Mouse (Mus musculus) left cerebral cortex, postnatal 4 days (tissue): ENCODE data around the gene Plcd3. TPM values are rescaled to one million over a fixed set of nuclear protein-coding genes. Genes with fewer than 3 reads are reported as not detected.

Source experiments
- DNase-seq: peaks from one replicate; pipeline ENCODE4 v3.0.0-alpha.2; 2022
- intact Hi-C: fragments of 180-260 bp; cut with DNase I; formaldehyde crosslinking; loops from one replicate; pipeline ENCODE4 v1.15.1; 2025
- total RNA-seq, 2 experiments: library from RNA; stranded (reverse); gene quantifications; 2 replicates each; pipeline ENCODE4 v1.2.3; 2021

The Plcd3 gene
- total RNA-seq, 2 experiments from 2014 or later: 11.1 to 13.8 TPM

GRCm38 (mm10) chr11:103100361-103100760 lies 1.1 kb downstream of the Plcd3 start:
- DNase-seq: no peak
- intact Hi-C loops: no loop called here

GRCm38 (mm10) chr11:103099352-103099940 lies 2.0 kb downstream of the Plcd3 start:
- DNase-seq: no peak
- intact Hi-C loops: no loop called here

DNA sequence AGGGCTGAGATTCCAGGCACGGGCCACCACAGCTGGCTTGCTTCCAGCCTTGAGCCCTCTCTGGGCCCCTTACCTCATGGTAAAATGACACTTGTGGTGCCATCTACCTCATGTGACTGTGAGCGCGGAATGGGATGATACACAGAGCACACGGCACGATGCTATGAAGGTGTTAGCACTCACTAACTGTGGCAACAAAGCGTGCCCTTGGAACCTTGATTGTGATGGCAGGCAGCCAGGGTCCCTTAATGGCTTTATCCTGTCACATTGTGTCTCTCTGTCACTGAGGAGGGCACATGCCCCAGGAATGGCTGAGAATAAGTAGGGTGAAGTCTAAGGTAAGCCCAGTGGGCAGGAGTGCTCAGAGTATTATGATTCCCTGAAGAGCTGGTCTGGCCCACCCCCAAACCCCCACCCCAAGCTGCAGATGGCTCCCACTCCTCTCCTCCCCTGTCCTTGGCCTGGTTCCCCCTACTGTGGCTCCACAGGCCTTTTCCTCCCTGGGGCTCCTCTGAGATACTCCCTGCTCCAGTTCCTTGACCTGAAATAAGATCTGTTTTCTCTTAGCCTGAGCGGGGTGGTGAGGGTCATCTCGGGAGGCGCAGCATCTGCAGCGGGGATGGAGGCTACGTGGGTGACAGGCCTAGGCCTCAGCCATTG lies 2.8 kb downstream of the Plcd3 start:
- DNase-seq: no peak

DNA sequence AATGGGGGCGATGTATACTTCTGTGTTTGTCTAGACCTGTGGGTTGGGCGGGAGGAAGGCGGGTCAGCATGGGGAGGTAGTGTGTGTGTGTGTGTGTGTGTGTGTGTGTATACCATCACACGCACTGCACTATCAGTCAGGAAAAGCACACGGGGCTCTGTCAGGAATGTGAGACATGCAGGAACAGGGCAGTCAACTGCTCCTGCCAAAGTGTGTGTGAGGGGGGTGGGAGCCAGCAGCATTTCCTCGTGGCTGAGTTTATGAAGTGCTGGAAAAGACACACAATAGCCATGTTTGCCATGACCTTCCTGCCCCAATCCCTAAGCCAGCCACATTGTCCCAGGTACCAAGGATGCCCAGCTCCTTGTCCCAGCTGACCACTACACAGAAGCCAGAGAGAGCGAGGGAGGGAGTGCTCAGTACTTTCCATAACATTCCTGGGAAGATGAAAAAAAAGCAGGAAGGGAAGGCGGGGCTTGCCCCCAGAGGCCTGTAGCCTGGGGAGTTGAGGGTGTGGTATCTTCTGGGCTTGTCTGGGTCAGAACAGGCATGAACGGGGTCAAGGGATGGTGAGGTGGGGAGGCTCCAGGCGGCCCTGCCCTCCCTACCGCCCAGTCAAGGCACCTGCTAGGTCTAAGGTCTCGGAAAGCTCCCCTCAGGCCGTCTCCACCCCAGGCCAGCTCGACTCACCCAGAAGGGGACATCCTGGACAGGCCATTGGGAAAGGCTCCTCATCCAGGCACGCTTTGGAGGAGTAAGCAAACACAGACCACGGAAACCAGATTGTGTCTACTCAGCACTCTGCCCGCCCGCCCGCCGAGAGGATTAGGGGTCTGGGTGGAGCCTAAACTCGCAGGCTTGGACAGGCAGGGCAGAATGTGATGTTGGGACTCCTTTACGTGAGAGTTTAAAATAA lies 4.2 kb downstream of the Plcd3 start:
- intact Hi-C loops: no loop called here
- no peak for DNase-seq

More for the DNA sequence above, 2.8 kb downstream of the Plcd3 start:
- intact Hi-C loops: no loop called here

GRCm38 (mm10) chr11:103095801-103096200 lies 5.7 kb downstream of the Plcd3 start:
- intact Hi-C loops: no loop called here
- no peak for DNase-seq

GRCm38 (mm10) chr11:103095107-103095670 lies 6.3 kb downstream of the Plcd3 start:
- DNase-seq: no peak
- intact Hi-C loops: no loop called here

DNA sequence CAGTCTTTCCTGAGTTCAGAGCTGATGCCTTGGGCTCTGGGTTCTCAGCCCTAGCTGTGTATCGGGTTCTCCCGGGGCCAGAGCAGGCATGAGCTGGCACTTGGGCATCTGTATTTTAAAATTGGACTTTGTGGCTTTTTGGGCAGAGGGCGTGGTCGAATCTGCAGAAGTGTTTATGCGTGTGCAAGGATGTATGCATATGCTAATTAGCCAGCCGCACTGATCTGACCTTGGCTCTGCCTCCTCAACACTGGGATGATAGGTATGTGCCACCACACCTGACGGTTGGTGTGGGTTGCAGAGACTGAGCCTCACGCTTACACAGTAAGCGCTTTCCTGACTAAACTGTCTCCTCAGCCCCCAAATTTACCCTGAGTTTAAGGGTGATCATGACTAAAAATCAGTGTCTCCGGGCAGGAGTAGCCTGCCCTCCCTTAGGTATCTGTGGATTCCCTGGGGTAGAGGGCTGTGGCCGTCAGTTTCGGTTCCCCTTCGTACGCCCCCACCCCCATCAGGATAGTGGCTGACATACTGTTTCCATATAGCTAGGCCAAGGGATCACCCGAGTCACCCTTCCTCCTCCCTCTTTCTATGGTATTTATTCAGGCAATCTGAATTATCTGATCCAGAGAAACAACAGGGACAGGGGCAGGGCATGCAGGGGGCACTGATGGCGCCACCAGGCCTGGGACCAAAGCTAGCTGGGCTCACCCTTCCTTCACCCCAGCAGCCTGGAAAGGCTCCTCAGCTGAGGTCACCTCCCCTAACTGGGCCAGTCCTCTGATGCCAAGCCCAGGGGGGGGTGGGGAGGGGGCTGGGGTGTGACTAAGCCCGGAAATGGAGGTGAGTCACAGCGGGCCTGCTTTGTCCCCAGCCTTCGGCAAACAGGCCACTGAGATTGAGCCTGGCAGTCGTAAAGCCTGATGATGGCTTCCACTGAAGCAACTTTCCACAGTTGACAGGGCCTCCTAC lies 7.3 kb downstream of the Plcd3 start:
- no peak for DNase-seq
- intact Hi-C loops: no loop called here

GRCm38 (mm10) chr11:103093306-103093705 lies 8.2 kb downstream of the Plcd3 start:
- intact Hi-C loops: no loop called here
- no peak for DNase-seq

GRCm38 (mm10) chr11:103081631-103082030 lies 19.8 kb downstream of the Plcd3 start:
- no peak for DNase-seq
- intact Hi-C loops: no loop called here

DNA sequence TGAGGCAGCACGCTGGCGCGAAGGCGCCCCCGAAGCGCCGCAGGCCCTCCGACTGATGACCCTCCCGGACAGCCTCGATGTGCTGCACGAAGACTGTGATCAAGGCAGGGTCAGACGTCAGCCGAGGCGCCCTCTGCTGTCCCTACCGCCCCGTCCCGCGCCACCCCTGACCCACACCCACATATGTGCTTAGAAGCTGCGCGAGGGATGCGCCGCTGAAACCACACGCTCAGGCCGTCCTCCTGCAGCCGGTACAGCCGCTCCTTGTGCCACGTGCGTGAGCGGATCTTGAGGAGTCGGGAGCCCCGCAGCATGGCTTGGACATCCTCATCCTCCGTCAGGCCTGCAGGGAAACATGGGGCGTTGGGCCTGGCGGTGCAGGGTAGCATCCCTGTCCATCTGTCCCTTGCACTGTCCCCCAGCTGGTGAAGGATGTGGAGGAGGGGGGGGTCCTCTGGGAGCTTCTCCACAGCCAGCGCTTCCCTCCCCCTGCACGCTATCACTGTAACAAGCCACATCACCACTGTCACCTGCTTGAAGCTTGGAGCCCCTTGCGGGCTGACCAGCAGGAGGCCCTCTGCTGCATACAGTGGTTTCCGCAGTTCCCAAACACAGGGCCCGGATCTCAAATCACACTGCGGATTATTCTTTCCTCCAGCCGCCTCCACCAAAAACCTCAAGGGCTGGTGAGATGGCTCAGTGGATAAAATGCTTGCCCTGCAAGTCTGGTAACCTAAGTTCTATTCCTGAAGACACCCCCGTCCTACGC lies 21.0 kb downstream of the Plcd3 start:
- DNase-seq: no peak
- intact Hi-C loops: no loop called here

DNA sequence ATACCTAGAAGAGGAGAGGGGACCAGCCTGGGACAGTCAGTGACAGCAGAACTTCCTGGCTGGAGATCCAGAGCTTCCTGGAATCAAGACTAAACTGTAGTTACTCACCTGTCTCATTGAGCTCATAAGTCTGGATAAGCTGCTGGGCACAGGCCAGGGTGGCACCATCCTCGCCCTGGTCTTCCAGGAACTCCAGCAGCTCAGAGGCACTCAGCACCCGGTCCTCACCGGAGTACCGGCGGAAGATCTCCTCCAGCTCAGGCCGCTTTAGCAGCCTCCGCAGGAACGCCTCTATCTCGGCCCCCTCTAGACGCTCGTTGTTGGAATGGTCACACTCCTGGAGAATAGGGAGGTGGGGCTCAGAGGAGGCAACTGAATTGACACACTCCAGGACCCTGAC lies 23.3 kb downstream of the Plcd3 start:
- no peak for DNase-seq
- intact Hi-C loops: no loop called here

GRCm38 (mm10) chr11:103076581-103076980 lies 24.9 kb downstream of the Plcd3 start:
- intact Hi-C loops: no loop called here
- DNase-seq: no peak

DNA sequence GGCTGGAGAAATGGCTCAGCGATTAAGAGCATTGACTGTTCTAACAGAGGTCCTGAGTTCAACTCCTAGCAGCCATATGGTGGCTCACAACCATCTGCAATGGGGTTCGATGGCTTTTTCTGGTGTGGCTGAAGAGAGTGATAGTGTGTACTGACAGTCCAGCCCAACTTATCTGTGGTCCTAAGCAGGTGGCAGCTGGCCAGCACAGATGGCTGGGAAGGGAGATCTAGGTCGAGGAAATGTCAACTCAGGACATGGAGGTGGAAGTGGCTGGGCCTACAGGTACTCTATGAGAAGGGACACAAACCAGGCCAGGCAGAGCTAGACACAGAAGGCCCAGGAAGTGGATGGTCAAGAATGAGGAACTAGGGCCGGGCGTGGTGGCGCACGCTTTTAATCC lies 25.4 kb downstream of the Plcd3 start:
- intact Hi-C loops: no loop called here
- peak; percentile 36 for DNase-seq

DNA sequence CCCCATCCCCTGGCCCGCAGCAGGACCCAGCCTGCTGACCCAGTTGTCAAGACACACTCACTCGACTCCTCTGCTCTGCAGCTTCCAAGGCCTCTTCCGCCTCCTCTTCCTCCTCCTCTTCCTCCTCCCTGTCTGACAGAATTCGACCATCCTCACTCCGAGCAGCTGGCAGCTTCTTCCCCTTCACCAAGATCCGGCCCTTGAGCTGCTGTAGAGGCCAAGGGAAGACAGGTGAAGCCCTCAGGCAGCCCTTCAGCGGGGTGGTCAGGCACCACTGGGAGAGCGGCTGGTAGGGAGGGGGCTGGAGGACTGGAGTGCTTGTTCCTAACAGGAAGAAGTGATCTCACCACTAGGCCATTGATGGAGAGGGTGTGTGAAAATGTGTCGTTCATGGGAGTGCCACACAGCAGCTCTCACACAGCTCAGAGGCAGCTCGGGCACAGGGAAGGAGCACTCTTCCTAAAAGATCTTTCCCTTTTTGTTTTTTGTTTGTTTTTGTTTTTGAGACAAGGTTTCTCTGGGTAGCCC lies 26.6 kb downstream of the Plcd3 start:
- intact Hi-C loops: no loop called here
- no peak for DNase-seq

DNA sequence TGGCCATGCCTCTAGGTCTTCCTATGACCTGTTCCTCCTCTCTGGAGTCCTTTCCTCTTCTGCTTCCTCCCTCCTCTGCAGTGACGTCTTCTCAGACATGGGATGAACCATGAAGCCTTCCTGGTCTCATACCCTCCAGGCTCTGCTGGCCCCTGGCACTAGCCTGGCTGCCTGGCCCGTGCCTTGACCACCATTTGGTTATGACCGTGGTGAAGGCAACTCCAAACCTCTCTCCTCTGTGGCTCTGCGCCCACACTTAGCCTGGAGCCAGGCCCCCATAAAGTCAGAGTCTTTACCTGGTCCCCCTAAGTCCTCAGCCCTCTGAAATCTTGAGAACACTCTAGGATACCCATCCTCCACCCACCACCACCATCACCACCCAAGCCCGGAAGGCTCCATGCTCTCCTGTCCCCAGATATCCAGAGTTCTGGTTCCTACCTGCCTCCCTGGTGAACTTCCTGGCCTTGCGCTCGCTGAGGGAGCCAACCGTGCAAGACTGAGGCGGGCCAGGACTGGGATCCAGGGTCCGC lies 27.3 kb downstream of the Plcd3 start:
- intact Hi-C loops: no loop called here

GRCm38 (mm10) chr11:103073671-103074070 lies 27.8 kb downstream of the Plcd3 start:
- no peak for DNase-seq
- intact Hi-C loops: no loop called here

More for the DNA sequence above, 27.3 kb downstream of the Plcd3 start:
- no peak for DNase-seq

DNA sequence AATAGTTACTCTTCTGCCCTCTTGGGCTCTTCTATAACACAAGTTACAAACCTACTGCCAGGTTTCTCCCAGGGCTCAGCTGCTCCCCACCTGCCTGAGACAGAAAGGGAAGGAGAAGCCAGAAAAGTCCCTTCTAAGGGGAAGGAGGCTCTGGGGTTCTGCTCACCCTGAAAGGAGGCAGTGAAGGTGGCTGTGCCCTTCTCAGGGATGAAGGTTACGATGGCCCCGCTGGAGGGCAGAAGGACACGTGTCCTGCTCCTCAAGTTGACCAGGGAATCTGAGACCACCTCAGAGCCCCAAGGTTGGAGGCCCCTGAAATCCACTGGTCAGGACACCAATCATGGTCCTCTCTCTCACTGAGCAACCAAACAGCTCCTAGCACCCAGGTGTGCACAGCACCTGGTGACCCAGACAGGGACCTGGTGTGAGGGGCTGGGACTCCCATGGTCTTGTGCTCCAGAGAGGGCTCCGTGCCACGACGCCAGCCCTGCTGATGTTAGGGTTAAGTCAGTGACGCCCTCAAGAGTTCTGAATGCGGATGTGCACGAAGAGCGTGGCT lies 31.1 kb downstream of the Plcd3 start:
- intact Hi-C loops: no loop called here
- no peak for DNase-seq

- intact Hi-C loops: no loop called here
- no peak for DNase-seq
These were observed 31.7 kb downstream of the Plcd3 start for GRCm38 (mm10) chr11:103069731-103070130.

- DNase-seq: no peak
- intact Hi-C loops: no loop called here
These were observed 32.6 kb downstream of the Plcd3 start for GRCm38 (mm10) chr11:103068884-103069283.
